Mouse (Mus musculus) G1E (cell line): ENCODE data around the gene G0s2.

Experiments
- CTCF ChIP-seq: IDR thresholded peaks from 2 replicates; pipeline ENCODE4 v1.5.1; 2012; ENCODE audit warnings: low read depth, low read length, inconsistent platforms, mixed read lengths
- GATA1 ChIP-seq: IDR thresholded peaks from 2 replicates; pipeline ENCODE4 v1.6.1; 2012; ENCODE audit warnings: borderline replicate concordance, low read length, inconsistent platforms, mixed read lengths
- GATA2 ChIP-seq: IDR thresholded peaks from 2 replicates; pipeline ENCODE4 v1.6.1; 2012; ENCODE audit warnings: low read depth, low read length, inconsistent platforms, borderline replicate concordance
- TAL1 ChIP-seq: conservative IDR thresholded peaks from 2 replicates; pipeline ENCODE4 v1.6.1; 2012; ENCODE audit warnings: low read depth, low read length, inconsistent platforms, mixed read lengths

DNA sequence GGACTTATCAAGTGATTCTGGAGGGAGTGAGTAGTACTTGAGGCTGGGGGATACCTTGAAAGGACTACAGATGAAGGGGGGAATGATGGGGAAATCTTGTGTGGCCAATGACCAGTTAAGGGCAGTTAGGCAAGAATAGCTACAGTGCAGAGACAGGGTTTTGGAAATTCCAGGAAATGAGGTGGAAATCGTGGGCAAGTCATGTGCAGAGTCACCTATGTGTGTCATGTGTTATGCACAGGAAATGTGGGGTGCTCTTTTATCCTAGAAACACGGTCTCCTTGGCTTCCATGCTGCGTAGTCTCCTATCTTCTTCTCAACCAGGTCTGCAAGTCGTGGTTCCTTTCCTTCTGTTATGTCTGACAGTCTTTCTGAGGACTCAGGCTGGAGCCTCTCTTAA, 6.5 kb upstream of the G0s2 start:
- TF ChIP-seq CTCF, result no peak
- no peak for TF ChIP-seq GATA1
- TF ChIP-seq TAL1, result no peak
- TF ChIP-seq GATA2, result no peak
